ENCODE assay signal across 9 mouse cellular contexts in genomic region chr19:5962651-5963050, GRCm38 (mm10). TPM values are rescaled to one million over a fixed set of nuclear protein-coding genes. Genes with fewer than 3 reads are reported as not detected.
DNase-seq lines count a peak whose midpoint lies in the region; ATAC-seq and TF ChIP-seq lines count a peak whose summit lies in the region.
"Had no signal": no experiment of that assay in that cellular context is flagged by ENCODE, and none has a peak within 500 bp of the region (broad histone marks: within the 10 kb centered on the region; RNA-seq: fewer than 3 reads in every experiment).

No protein-coding gene starts in this region.

- no peak for ATAC-seq in liver, embryonic 11.5 days (replicated peaks; ENCODE audit: low FRiP score)

- TF ChIP-seq CTCF in bone marrow macrophage, adult 2 months (IDR thresholded peaks at IDR 0.05; ENCODE audit: low read depth, low read length) = no peak

- no peaks in the 10 kb centered on the region for H3K27me3 ChIP-seq in liver, embryonic 11.5 days (replicated peaks; ENCODE audit: control insufficient read depth, insufficient read depth, low read length)
- no peaks in the 10 kb centered on the region for H3K27me3 ChIP-seq in myocyte (ENCODE audit: control insufficient read depth, insufficient read depth, insufficient read length)

- no peak for DNase-seq in liver, embryonic 11.5 days (ENCODE audit: low spot score)
- DNase-seq in liver = no peak
- peak; percentile 29 for DNase-seq in induced T-regulatory cell, adult 2 months (ENCODE audit: low read depth)
- no peak for DNase-seq in left cerebral cortex, postnatal 10 days (ENCODE audit: extremely low spot score in 1 of 2, low spot score in 2 of 2)
- no peak for DNase-seq in layer of hippocampus, adult 8-10 months (ENCODE audit: low spot score in 2 of 2)
- no peak for DNase-seq in lung, postnatal 14 days
- DNase-seq: lung, adult 2 months had no signal

- intact Hi-C loops in left cerebral cortex, postnatal 10 days (cut with DNase I) = no loop called here

- H3K79me2 ChIP-seq in myocyte (ENCODE audit: control insufficient read depth, insufficient read depth) = peaks cover 5% of the 10 kb centered on the region

- no peak for TF ChIP-seq POLR2A in bone marrow macrophage, adult 2 months (IDR thresholded peaks at IDR 0.05; ENCODE audit: borderline replicate concordance, low read depth, low read length)
- TF ChIP-seq POLR2A in myocyte (IDR thresholded peaks at IDR 0.05; ENCODE audit: insufficient read length, low read depth) = no peak

- H3K4me2 ChIP-seq in liver, embryonic 11.5 days = peak overlapping the region; percentile 75
- peak overlapping the region; percentile 99 for H3K4me2 ChIP-seq in myocyte (ENCODE audit: low read depth)

- H3K9me3 ChIP-seq in liver, embryonic 11.5 days (ENCODE audit: control insufficient read depth, low read length) = no peaks in the 10 kb centered on the region

- H3K4me3 ChIP-seq in liver, embryonic 11.5 days (ENCODE audit: low read depth, low read length) = peak overlapping the region; percentile 85
- peak overlapping the region; percentile 95 for H3K4me3 ChIP-seq in bone marrow macrophage, adult 2 months (ENCODE audit: insufficient read depth, low read length)
- H3K4me3 ChIP-seq in myocyte = peak overlapping the region; percentile 73

- peaks cover 12% of the 10 kb centered on the region for H3K36me3 ChIP-seq in liver, embryonic 11.5 days (ENCODE audit: control insufficient read depth, insufficient read depth, low read length)
- H3K36me3 ChIP-seq in myocyte (ENCODE audit: control insufficient read depth, insufficient read depth) = peaks cover 6% of the 10 kb centered on the region

- WGBS in liver, embryonic 11.5 days = 23% methylated on average over 1 of the region's 1 CpGs

- no peak overlapping the region for H3ac ChIP-seq in myocyte (ENCODE audit: control insufficient read depth, insufficient read length)

- peak overlapping the region; percentile 94 for H3K9ac ChIP-seq in liver, embryonic 11.5 days (ENCODE audit: low read depth, low read length)

- no peak overlapping the region for H3K27ac ChIP-seq in liver, embryonic 11.5 days (ENCODE audit: low read depth, low read length)
- H3K27ac ChIP-seq in bone marrow macrophage, adult 2 months (ENCODE audit: insufficient read depth, low read depth, low read length) = no peak overlapping the region

- peaks cover 37% of the 10 kb centered on the region for H3K4me1 ChIP-seq in liver, embryonic 11.5 days (replicated peaks; ENCODE audit: control insufficient read depth, insufficient read depth, low read length)
- H3K4me1 ChIP-seq in bone marrow macrophage, adult 2 months (ENCODE audit: control insufficient read depth, insufficient read depth, low read length) = peaks cover 9% of the 10 kb centered on the region; the same call in 1 of the 2 replicates

TF ChIP-seq in myocyte, 11 proteins besides CTCF, POLR2A, EP300 and RAD21:
- TF ChIP-seq E2F4 (IDR thresholded peaks at IDR 0.05; ENCODE audit: insufficient read depth) (no peak), POLR2AphosphoS2 (IDR thresholded peaks at IDR 0.05; ENCODE audit: insufficient read length, low read depth) (no peak), USF1 (IDR thresholded peaks at IDR 0.05; ENCODE audit: low read depth) (no peak), TCF12 (IDR thresholded peaks at IDR 0.05; ENCODE audit: insufficient read depth, poor library complexity, severe bottlenecking) (no peak), MAX (IDR thresholded peaks at IDR 0.05; ENCODE audit: low read depth) (no peak), MYOG (IDR thresholded peaks at IDR 0.05; ENCODE audit: control insufficient read depth in 1 of 3, insufficient read depth in 1 of 3, insufficient read length in 2 of 3, low read depth in 2 of 3) (no peak), CEBPB (IDR thresholded peaks at IDR 0.05; ENCODE audit: insufficient read depth, poor library complexity, severe bottlenecking) (no peak), TCF3 (IDR thresholded peaks at IDR 0.05; ENCODE audit: insufficient read length, low read depth) (no peak), SRF (IDR thresholded peaks at IDR 0.05; ENCODE audit: control insufficient read depth, insufficient read length, low read depth) (no peak), REST (IDR thresholded peaks at IDR 0.05; ENCODE audit: insufficient read depth, insufficient read length) (no peak)

RNA-seq across cellular contexts. Expression of gene Pola2, which starts 1.4 kb away (rescaled TPM):
- 129 and 131 TPM in 2 replicates for polyA plus RNA-seq in liver, embryonic 11.5 days (2014; fragmentation: Nextera tagmentation; extraction: Ambion mirVana)
- polyA plus RNA-seq in bone marrow macrophage, adult 2 months (2012; ENCODE audit: insufficient read depth, insufficient read length, missing spikeins) = 24.7 and 24.8 TPM in 2 replicates
- polyA plus RNA-seq in myocyte (2012; fragmentation: generic; extraction: Trizol) = 11.9 TPM
- 10 to 100 TPM in 1 of 2 experiments, 1 to 10 TPM in 1; 8.0 to 10.7 TPM for total RNA-seq in left cerebral cortex, postnatal 10 days (2021)
- total RNA-seq in layer of hippocampus, adult 8-10 months (2022) = 1 to 10 TPM; 4.4 to 8.2 (median 7.1) TPM

RNA-seq across cellular contexts. Expression of gene Slc22a20, which starts 23.3 kb away (rescaled TPM):
- polyA plus RNA-seq in liver, embryonic 11.5 days (2014; fragmentation: Nextera tagmentation; extraction: Ambion mirVana) = not detected in 2 replicates
- not detected in 2 replicates for polyA plus RNA-seq in bone marrow macrophage, adult 2 months (2012; ENCODE audit: insufficient read depth, insufficient read length, missing spikeins)
- not detected for polyA plus RNA-seq in myocyte (2012; fragmentation: generic; extraction: Trizol)
- total RNA-seq in left cerebral cortex, postnatal 10 days (2021) = not detected
- total RNA-seq in layer of hippocampus, adult 8-10 months (2022) = not detected
- polyA plus RNA-seq: lung, adult 2 months had no signal

RNA-seq across cellular contexts. Expression of gene Cdc42ep2, which starts 38.0 kb away (rescaled TPM):
- polyA plus RNA-seq in liver, embryonic 11.5 days (2014; fragmentation: Nextera tagmentation; extraction: Ambion mirVana) = 5.1 TPM in 2 replicates
- polyA plus RNA-seq in bone marrow macrophage, adult 2 months (2012; ENCODE audit: insufficient read depth, insufficient read length, missing spikeins) = 2.5 and 2.6 TPM in 2 replicates
- 16.2 TPM for polyA plus RNA-seq in myocyte (2012; fragmentation: generic; extraction: Trizol)
- 1 to 10 TPM; 8.3 to 9.8 TPM for total RNA-seq in left cerebral cortex, postnatal 10 days (2021)
- 1 to 10 TPM; 4.4 to 6.0 (median 5.4) TPM for total RNA-seq in layer of hippocampus, adult 8-10 months (2022)

RNA-seq across cellular contexts. Expression of gene Dpf2, which starts 49.8 kb away (rescaled TPM):
- polyA plus RNA-seq in liver, embryonic 11.5 days (2014; fragmentation: Nextera tagmentation; extraction: Ambion mirVana) = 119 and 127 TPM in 2 replicates
- polyA plus RNA-seq in bone marrow macrophage, adult 2 months (2012; ENCODE audit: insufficient read depth, insufficient read length, missing spikeins) = 69.3 and 75.2 TPM in 2 replicates
- polyA plus RNA-seq in myocyte (2012; fragmentation: generic; extraction: Trizol) = 78.5 TPM
- 10 to 100 TPM; 76.8 to 80.7 TPM for total RNA-seq in left cerebral cortex, postnatal 10 days (2021)
- total RNA-seq in layer of hippocampus, adult 8-10 months (2022) = 100 to 1,000 TPM in 1 of 4 experiments, 10 to 100 TPM in 3; 89.6 to 135 (median 97.5) TPM

RNA-seq across cellular contexts. Expression of gene Capn1, which starts 53.0 kb away (rescaled TPM):
- 25.2 and 25.8 TPM in 2 replicates for polyA plus RNA-seq in liver, embryonic 11.5 days (2014; fragmentation: Nextera tagmentation; extraction: Ambion mirVana)
- polyA plus RNA-seq in bone marrow macrophage, adult 2 months (2012; ENCODE audit: insufficient read depth, insufficient read length, missing spikeins) = 32.7 and 38.3 TPM in 2 replicates
- 110 TPM for polyA plus RNA-seq in myocyte (2012; fragmentation: generic; extraction: Trizol)
- total RNA-seq in left cerebral cortex, postnatal 10 days (2021) = 10 to 100 TPM; 18.2 to 19.3 TPM
- total RNA-seq in layer of hippocampus, adult 8-10 months (2022) = 10 to 100 TPM; 23.7 to 27.7 (median 25.1) TPM
